Mouse (Mus musculus) lung, embryonic 15.5 days (tissue): ENCODE results near the gene Tmem109. TPM values are rescaled to one million over a fixed set of nuclear protein-coding genes. Genes with fewer than 3 reads are reported as not detected.

Experiments used
- ATAC-seq: fragments of 200-750 bp; cut with Nextera tagmentation; 2 replicates; pipeline ENCODE4 v1.8.0; 2017; ENCODE audit warnings: moderate number of reproducible peaks, borderline replicate concordance; ENCODE audit not compliant: low FRiP score, low TSS enrichment; ENCODE audit errors: extremely low read depth
- H3K27ac ChIP-seq: fragments of 300-500 bp; sonication (generic); 2 replicates; pipeline ENCODE4 v1.5.1; 2015; ENCODE audit warnings: moderate library complexity, mild to moderate bottlenecking, inconsistent platforms
- H3K27me3 ChIP-seq: fragments of 300-500 bp; sonication (generic); 2 replicates; pipeline ENCODE4 v1.6.1; 2015; ENCODE audit warnings: inconsistent platforms
- H3K36me3 ChIP-seq: fragments of 300-500 bp; sonication (generic); 2 replicates; pipeline ENCODE4 v1.6.1; 2015; ENCODE audit warnings: inconsistent platforms
- H3K4me1 ChIP-seq: fragments of 300-500 bp; sonication (generic); 2 replicates; pipeline ENCODE4 v1.6.1; 2015; ENCODE audit warnings: inconsistent platforms
- H3K4me2 ChIP-seq: fragments of 300-500 bp; sonication (generic); 2 replicates; pipeline ENCODE4 v1.6.1; 2015; ENCODE audit warnings: inconsistent platforms, mild to moderate bottlenecking, moderate library complexity
- H3K4me3 ChIP-seq: fragments of 300-500 bp; sonication (generic); 2 replicates; pipeline ENCODE4 v1.5.1; 2015; ENCODE audit warnings: mild to moderate bottlenecking, inconsistent platforms
- H3K9ac ChIP-seq: fragments of 300-500 bp; sonication (generic); 2 replicates; pipeline ENCODE4 v1.6.1; 2015; ENCODE audit warnings: inconsistent platforms
- H3K9me3 ChIP-seq: fragments of 300-500 bp; sonication (generic); 2 replicates; pipeline ENCODE4 v1.6.1; 2016; ENCODE audit warnings: inconsistent platforms
- WGBS: fragments of 180-500 bp; shearing (Covaris S2); methylation state at CpG from one replicate; pipeline ENCODE4 v1.1.7; 2015; 5-methylcytosine and 5-hydroxymethylcytosine counted together
- polyA plus RNA-seq: library from polyadenylated mRNA; unstranded; fragments of >200 nt; fragmentation: Nextera tagmentation; extraction: Ambion mirVana; gene quantifications from 2 replicates; pipeline ENCODE4 v1.2.1, GENCODE M21; 2015

The Tmem109 gene
- polyA plus RNA-seq, result 138 TPM in 2 replicates

- H3K27ac ChIP-seq, result peak within 1 kb of the TSS; percentile 98
- H3K9me3 ChIP-seq, result 0 out of 2 replicates have a peak, but pooled peaks cover 2% of the 10 kb centered on the region
- H3K4me1 ChIP-seq, result peaks cover 32% of the 10 kb centered on the region
- ATAC-seq, result peak; percentile 88
- no peaks in the 10 kb centered on the region for H3K36me3 ChIP-seq
- H3K9ac ChIP-seq, result peak within 1 kb of the TSS; percentile 80
- H3K4me2 ChIP-seq, result peak within 1 kb of the TSS; percentile 92
- peak within 1 kb of the TSS; percentile 74 for H3K4me3 ChIP-seq
- WGBS, result under 1% methylated on average over 49 of the region's 49 CpGs
- no peaks in the 10 kb centered on the region for H3K27me3 ChIP-seq
Measured at GRCm38 (mm10) chr19:10881426-10882154, at the start of gene Tmem109. Tmem109 (minus strand) TSS chr19:10882001.

GRCm38 (mm10) chr19:10930641-10931040 lies 48.8 kb upstream of the Tmem109 start:
- WGBS, result 83% methylated on average over 2 of the region's 2 CpGs

GRCm38 (mm10) chr19:10926666-10927065 lies 44.9 kb upstream of the Tmem109 start:
- Histone ChIP-seq H3K27ac (no peak overlapping the region), H3K36me3 (no peaks in the 10 kb centered on the region), H3K27me3 (no peaks in the 10 kb centered on the region), H3K4me1 (no peaks in the 10 kb centered on the region), H3K9ac (no peak overlapping the region), H3K4me2 (no peak overlapping the region), H3K9me3 (no peaks in the 10 kb centered on the region), H3K4me3 (no peak overlapping the region)
- ATAC-seq, result no peak
- 56% methylated on average over 4 of the region's 4 CpGs for WGBS

More at GRCm38 (mm10) chr19:10930641-10931040, 48.8 kb upstream of the Tmem109 start:
- Histone ChIP-seq H3K27ac (no peak overlapping the region), H3K9ac (no peak overlapping the region), H3K4me2 (no peak overlapping the region), H3K27me3 (no peaks in the 10 kb centered on the region), H3K4me3 (no peak overlapping the region), H3K36me3 (no peaks in the 10 kb centered on the region), H3K4me1 (no peaks in the 10 kb centered on the region), H3K9me3 (no peaks in the 10 kb centered on the region)
- ATAC-seq, result no peak

GRCm38 (mm10) chr19:10926123-10926621 lies 44.4 kb upstream of the Tmem109 start:
- Histone ChIP-seq H3K4me3 (no peak overlapping the region), H3K9ac (no peak overlapping the region), H3K27me3 (no peaks in the 10 kb centered on the region), H3K27ac (no peak overlapping the region), H3K36me3 (no peaks in the 10 kb centered on the region), H3K4me2 (no peak overlapping the region), H3K9me3 (no peaks in the 10 kb centered on the region), H3K4me1 (no peaks in the 10 kb centered on the region)
- ATAC-seq, result no peak
- WGBS, result 56% methylated on average over 6 of the region's 6 CpGs

GRCm38 (mm10) chr19:10924220-10924619 lies 42.4 kb upstream of the Tmem109 start:
- Histone ChIP-seq H3K4me1 (no peaks in the 10 kb centered on the region), H3K4me3 (no peak overlapping the region), H3K9ac (no peak overlapping the region), H3K27me3 (no peaks in the 10 kb centered on the region), H3K4me2 (no peak overlapping the region), H3K9me3 (no peaks in the 10 kb centered on the region), H3K27ac (no peak overlapping the region), H3K36me3 (no peaks in the 10 kb centered on the region)
- ATAC-seq, result no peak
- 40% methylated on average over 4 of the region's 4 CpGs for WGBS

GRCm38 (mm10) chr19:10921058-10921457 lies 39.3 kb upstream of the Tmem109 start:
- H3K4me3 ChIP-seq, result no peak overlapping the region
- no peak overlapping the region for H3K27ac ChIP-seq
- H3K27me3 ChIP-seq, result no peaks in the 10 kb centered on the region
- H3K9ac ChIP-seq, result no peak overlapping the region
- no peaks in the 10 kb centered on the region for H3K36me3 ChIP-seq
- H3K4me2 ChIP-seq, result no peak overlapping the region
- WGBS, result 72% methylated on average over 3 of the region's 3 CpGs
- H3K9me3 ChIP-seq, result no peaks in the 10 kb centered on the region
- no peak for ATAC-seq
- no peaks in the 10 kb centered on the region for H3K4me1 ChIP-seq

GRCm38 (mm10) chr19:10920532-10920931 lies 38.7 kb upstream of the Tmem109 start, which contains the start of gene Zp1:
Zp1 (minus strand) TSS chr19:10920632.
- 59% methylated on average over 2 of the region's 2 CpGs for WGBS
- Histone ChIP-seq H3K9ac (no peak within 1 kb of the TSS), H3K36me3 (no peaks in the 10 kb centered on the region), H3K4me3 (no peak within 1 kb of the TSS), H3K27me3 (no peaks in the 10 kb centered on the region), H3K9me3 (no peaks in the 10 kb centered on the region), H3K27ac (no peak within 1 kb of the TSS), H3K4me2 (no peak within 1 kb of the TSS), H3K4me1 (no peaks in the 10 kb centered on the region)
- no peak for ATAC-seq

GRCm38 (mm10) chr19:10918321-10918991 lies 36.7 kb upstream of the Tmem109 start:
- Histone ChIP-seq H3K4me1 (no peaks in the 10 kb centered on the region), H3K27ac (no peak overlapping the region), H3K9ac (no peak overlapping the region), H3K4me2 (no peak overlapping the region), H3K27me3 (no peaks in the 10 kb centered on the region), H3K9me3 (no peaks in the 10 kb centered on the region), H3K4me3 (no peak overlapping the region), H3K36me3 (no peaks in the 10 kb centered on the region)
- 81% methylated on average over 10 of the region's 10 CpGs for WGBS
- no peak for ATAC-seq

GRCm38 (mm10) chr19:10916506-10916905 lies 34.7 kb upstream of the Tmem109 start:
- Histone ChIP-seq H3K9ac (no peak overlapping the region), H3K9me3 (no peaks in the 10 kb centered on the region), H3K4me1 (no peaks in the 10 kb centered on the region), H3K4me3 (no peak overlapping the region), H3K4me2 (no peak overlapping the region), H3K27ac (no peak overlapping the region), H3K36me3 (no peaks in the 10 kb centered on the region), H3K27me3 (no peaks in the 10 kb centered on the region)
- WGBS, result 61% methylated on average over 5 of the region's 5 CpGs
- no peak for ATAC-seq

GRCm38 (mm10) chr19:10914870-10915269 lies 33.1 kb upstream of the Tmem109 start:
- no peak overlapping the region for H3K27ac ChIP-seq
- no peaks in the 10 kb centered on the region for H3K36me3 ChIP-seq
- WGBS, result 69% methylated on average over 2 of the region's 2 CpGs
- H3K27me3 ChIP-seq, result no peaks in the 10 kb centered on the region
- H3K4me1 ChIP-seq, result no peaks in the 10 kb centered on the region
- no peak overlapping the region for H3K4me2 ChIP-seq
- ATAC-seq, result no peak
- H3K4me3 ChIP-seq, result no peak overlapping the region
- no peaks in the 10 kb centered on the region for H3K9me3 ChIP-seq
- H3K9ac ChIP-seq, result no peak overlapping the region

GRCm38 (mm10) chr19:10914291-10914690 lies 32.5 kb upstream of the Tmem109 start:
- Histone ChIP-seq H3K4me2 (no peak overlapping the region), H3K4me1 (peaks cover 5% of the 10 kb centered on the region), H3K27ac (no peak overlapping the region), H3K9ac (no peak overlapping the region), H3K9me3 (no peaks in the 10 kb centered on the region), H3K27me3 (no peaks in the 10 kb centered on the region), H3K4me3 (no peak overlapping the region), H3K36me3 (no peaks in the 10 kb centered on the region)
- 55% methylated on average over 7 of the region's 7 CpGs for WGBS
- no peak for ATAC-seq

- Histone ChIP-seq H3K27ac (peak overlapping the region; percentile 88), H3K4me1 (peaks cover 38% of the 10 kb centered on the region), H3K27me3 (no peaks in the 10 kb centered on the region), H3K36me3 (peaks cover 29% of the 10 kb centered on the region), H3K9ac (no peak overlapping the region), H3K4me3 (no peak overlapping the region), H3K9me3 (no peaks in the 10 kb centered on the region), H3K4me2 (no peak overlapping the region)
- ATAC-seq, result peak; percentile 63; the same call in 1 of the 2 replicates
- WGBS, result 42% methylated on average over 6 of the region's 6 CpGs
Measured at GRCm38 (mm10) chr19:10909087-10909721, 27.4 kb upstream of the Tmem109 start.
